ENCODE assay signal across 8 mouse cellular contexts in genomic region chr12:45073331-45074041, GRCm38 (mm10). TPM values are rescaled to one million over a fixed set of nuclear protein-coding genes. Genes with fewer than 3 reads are reported as not detected.
DNase-seq lines count a peak whose midpoint lies in the region; ATAC-seq and TF ChIP-seq lines count a peak whose summit lies in the region.

No protein-coding gene starts in this region.

- peak overlapping the region; percentile 75 for H3K9ac ChIP-seq in hindbrain, embryonic 15.5 days
- peak overlapping the region; percentile 58 for H3K9ac ChIP-seq in midbrain, embryonic 15.5 days

- 10% methylated on average over 28 of the region's 28 CpGs for WGBS in spleen, adult 2 months
- WGBS in hindbrain, embryonic 15.5 days = 1% methylated on average over 28 of the region's 28 CpGs
- WGBS in midbrain, embryonic 15.5 days = under 1% methylated on average over 28 of the region's 28 CpGs

- H3K36me3 ChIP-seq in spleen, adult 2 months (ENCODE audit: control insufficient read depth, insufficient read depth, low read length) = no peaks in the 10 kb centered on the region
- H3K36me3 ChIP-seq in hindbrain, embryonic 15.5 days = no peaks in the 10 kb centered on the region
- H3K36me3 ChIP-seq in midbrain, embryonic 15.5 days (replicated peaks) = no peaks in the 10 kb centered on the region

- peak overlapping the region; percentile 31; the same call in 1 of the 2 replicates for H3K4me3 ChIP-seq in spleen, adult 2 months (ENCODE audit: extremely low read depth, insufficient read depth, insufficient read length)
- peak overlapping the region; percentile 80 for H3K4me3 ChIP-seq in hindbrain, embryonic 15.5 days
- H3K4me3 ChIP-seq in midbrain, embryonic 15.5 days = peak overlapping the region; percentile 80

- peaks cover 10% of the 10 kb centered on the region; the same call in 1 of the 2 replicates for H3K27me3 ChIP-seq in spleen, adult 2 months (ENCODE audit: control insufficient read depth, insufficient read depth, low read length)
- H3K27me3 ChIP-seq in hindbrain, embryonic 15.5 days = no peaks in the 10 kb centered on the region
- peaks cover 3% of the 10 kb centered on the region; the same call in 1 of the 2 replicates for H3K27me3 ChIP-seq in midbrain, embryonic 15.5 days (replicated peaks)

- no peak overlapping the region for H3K27ac ChIP-seq in spleen, adult 2 months (ENCODE audit: insufficient read depth, low read length)
- H3K27ac ChIP-seq in hindbrain, embryonic 15.5 days (replicated peaks) = peak overlapping the region; percentile 71
- H3K27ac ChIP-seq in midbrain, embryonic 15.5 days = peak overlapping the region; percentile 73

- peak overlapping the region; percentile 97 for H3K4me2 ChIP-seq in hindbrain, embryonic 15.5 days
- H3K4me2 ChIP-seq in midbrain, embryonic 15.5 days = peak overlapping the region; percentile 99

- ATAC-seq in hindbrain, embryonic 15.5 days (ENCODE audit: low FRiP score, low read depth) = peak; percentile 12
- peak; percentile 62 for ATAC-seq in midbrain, embryonic 15.5 days (replicated peaks)

- no peak for TF ChIP-seq POLR2A in spleen, adult 2 months (IDR thresholded peaks at IDR 0.05; ENCODE audit: low read depth, low read length)

- TF ChIP-seq CTCF in spleen, adult 2 months (IDR thresholded peaks at IDR 0.05; ENCODE audit: extremely low read depth, insufficient read depth, insufficient read length, insufficient replicate concordance) = no peak

- H3K9me3 ChIP-seq in hindbrain, embryonic 15.5 days = no peaks in the 10 kb centered on the region
- no peaks in the 10 kb centered on the region for H3K9me3 ChIP-seq in midbrain, embryonic 15.5 days

- no peaks in the 10 kb centered on the region for H3K4me1 ChIP-seq in spleen, adult 2 months (ENCODE audit: control insufficient read depth, insufficient read depth, insufficient read length)
- peaks cover 24% of the 10 kb centered on the region for H3K4me1 ChIP-seq in hindbrain, embryonic 15.5 days (replicated peaks)
- H3K4me1 ChIP-seq in midbrain, embryonic 15.5 days = peaks cover 24% of the 10 kb centered on the region

- peak; percentile 49 to 61 for DNase-seq in cerebellum, postnatal 10 days
- no peak for DNase-seq in cerebellum, adult 11-12 months
- DNase-seq in spleen, adult 2 months (ENCODE audit: low read depth in 1 of 2, low spot score in 2 of 2) = no peak
- DNase-seq in spleen, postnatal 10 days (ENCODE audit: low spot score in 2 of 2) = no peak
- DNase-seq in thymus, postnatal 36 days = no peak
- DNase-seq in testis, postnatal 10 days (ENCODE audit: low spot score) = no peak

RNA-seq across cellular contexts. Expression of gene Stxbp6, which starts 1.0 kb away (rescaled TPM):
- 1.1 and 1.5 TPM in 2 replicates for polyA plus RNA-seq in spleen, adult 2 months (2012; rRNA removed)
- polyA plus RNA-seq in hindbrain, embryonic 15.5 days (2015; fragmentation: Nextera tagmentation; extraction: Ambion mirVana) = 18.7 and 19.4 TPM in 2 replicates
- 17.8 and 18.0 TPM in 2 replicates for polyA plus RNA-seq in midbrain, embryonic 15.5 days (2015; fragmentation: Nextera tagmentation; extraction: Ambion mirVana)

Comparison
In these comparisons a context has a peak if more than half of its experiments do, and no peak if none do; other contexts are left out.
1. DNase-seq: peak in cerebellum, postnatal 10 days (2 of 2); none in cerebellum, adult 11-12 months (single experiment), spleen, adult 2 months (0 of 2), spleen, postnatal 10 days (0 of 2), thymus, postnatal 36 days (0 of 2) and testis, postnatal 10 days (single experiment).
2. Peak in every context shown above with its lines, with median percentiles within 50 percentile points of each other: H3K4me3 ChIP-seq.